Mouse (Mus musculus): ENCODE measurements at regions not wholly inside any gene's neighbourhood (a gene's known extent, or its start where the extent isn't known, plus 50 kb on each side); places are given as distances from the start of the nearest gene placed in this dataset.

GRCm38 (mm10) chr5:64401737-64402136 lies 245.6 kb downstream of the Tbc1d1 start:
- TF ChIP-seq EP300 (IDR thresholded peaks at IDR 0.05; ENCODE audit: insufficient read depth, low read depth, low read length) = no peak
- TF ChIP-seq CTCF (IDR thresholded peaks at IDR 0.05; ENCODE audit: low read depth, low read length) = no peak

All from ES-Bruce4 (cell line).